Comparison of ENCODE assay signal across 11 mouse cellular contexts in genomic region chr9:56265460-56266199, GRCm38 (mm10).
DNase-seq lines count a peak whose midpoint lies in the region; ATAC-seq and TF ChIP-seq lines count a peak whose summit lies in the region.
"Had no signal": no experiment of that assay in that cellular context is flagged by ENCODE, and none has a peak within 500 bp of the region (broad histone marks: within the 10 kb centered on the region; RNA-seq: fewer than 3 reads in every experiment).

No protein-coding gene starts in this region.

- DNase-seq in CD4-positive, CD25-positive, alpha-beta regulatory T cell, adult 2 months (ENCODE audit: low read depth, low spot score) = peak; percentile 10
- DNase-seq in lung, embryonic 14.5 days = peak; percentile 24
- DNase-seq in lung, postnatal 36 days = no peak
- DNase-seq in frontal cortex, postnatal 36 days (ENCODE audit: low spot score in 2 of 2) = no peak
- no peak for DNase-seq in right cerebral cortex, postnatal 14 days
- DNase-seq: thymus, postnatal 14 days had no signal

- H3K4me2 ChIP-seq in lung, embryonic 14.5 days = no peak overlapping the region
- H3K4me2 ChIP-seq in heart, embryonic 16.5 days (ENCODE audit: low read depth, low read length) = no peak overlapping the region
- H3K4me2 ChIP-seq: neural tube, embryonic 13.5 days had no signal

- peaks cover under 1% of the 10 kb centered on the region for H3K9me3 ChIP-seq in lung, embryonic 14.5 days (ENCODE audit: low read depth, low read length)
- H3K9me3 ChIP-seq in heart, embryonic 16.5 days (replicated peaks; ENCODE audit: control insufficient read depth, low read length) = no peaks in the 10 kb centered on the region; the same call in 1 of the 2 replicates
- H3K9me3 ChIP-seq: embryonic facial prominence, embryonic 10.5 days had no signal

- TF ChIP-seq CTCF in lung, embryonic 14.5 days (IDR thresholded peaks at IDR 0.05; ENCODE audit: low read depth) = no peak

- no peak overlapping the region for H3K4me3 ChIP-seq in lung, embryonic 14.5 days (ENCODE audit: low read depth, low read length)
- no peak overlapping the region for H3K4me3 ChIP-seq in heart, embryonic 16.5 days (ENCODE audit: low read length)
- H3K4me3 ChIP-seq: embryonic facial prominence, embryonic 10.5 days; neural tube, embryonic 13.5 days had no signal

- H3K27ac ChIP-seq in lung, embryonic 14.5 days (ENCODE audit: low read depth) = no peak overlapping the region; the same call in 1 of the 2 replicates
- peak overlapping the region; percentile 60 for H3K27ac ChIP-seq in heart, embryonic 16.5 days (ENCODE audit: low read length)
- H3K27ac ChIP-seq: embryonic facial prominence, embryonic 10.5 days; neural tube, embryonic 13.5 days had no signal

- no peak for ATAC-seq in CD4-positive, CD25-positive, alpha-beta regulatory T cell, adult 4 months
- ATAC-seq in lung, embryonic 14.5 days (ENCODE audit: insufficient read depth) = no peak
- ATAC-seq in heart, embryonic 16.5 days (replicated peaks; ENCODE audit: extremely low read depth, insufficient read depth, low FRiP score) = no peak
- ATAC-seq in activated CD4-positive, CD25-positive, alpha-beta regulatory T cell, adult 4 months = no peak

- WGBS in lung, embryonic 14.5 days = 70% methylated on average over 5 of the region's 5 CpGs
- 44% methylated on average over 5 of the region's 5 CpGs for WGBS in heart, embryonic 16.5 days

- H3K9ac ChIP-seq in lung, embryonic 14.5 days = no peak overlapping the region
- no peak overlapping the region for H3K9ac ChIP-seq in heart, embryonic 16.5 days (ENCODE audit: low read length)
- H3K9ac ChIP-seq: neural tube, embryonic 13.5 days had no signal

- H3K27me3 ChIP-seq in lung, embryonic 14.5 days (ENCODE audit: insufficient read depth, low read length) = no peaks in the 10 kb centered on the region
- H3K27me3 ChIP-seq in heart, embryonic 16.5 days (ENCODE audit: control insufficient read depth, insufficient read depth, low read length) = no peaks in the 10 kb centered on the region
- H3K27me3 ChIP-seq: neural tube, embryonic 13.5 days had no signal

- no peaks in the 10 kb centered on the region for H3K4me1 ChIP-seq in lung, embryonic 14.5 days (ENCODE audit: insufficient read depth)
- H3K4me1 ChIP-seq in heart, embryonic 16.5 days (ENCODE audit: control insufficient read depth, insufficient read depth, low read length) = peaks cover 31% of the 10 kb centered on the region
- H3K4me1 ChIP-seq: neural tube, embryonic 13.5 days had no signal

- H3K36me3 ChIP-seq in lung, embryonic 14.5 days (ENCODE audit: insufficient read depth) = no peaks in the 10 kb centered on the region
- no peaks in the 10 kb centered on the region for H3K36me3 ChIP-seq in heart, embryonic 16.5 days (ENCODE audit: control insufficient read depth, insufficient read depth)
- H3K36me3 ChIP-seq: embryonic facial prominence, embryonic 10.5 days; neural tube, embryonic 13.5 days had no signal

Comparison
In these comparisons a context has a peak if more than half of its experiments do, and no peak if none do; other contexts are left out.
1. DNase-seq: peak in CD4-positive, CD25-positive, alpha-beta regulatory T cell, adult 2 months (single experiment) and lung, embryonic 14.5 days (single experiment); none in lung, postnatal 36 days (single experiment), frontal cortex, postnatal 36 days (0 of 2) and right cerebral cortex, postnatal 14 days (single experiment).